Mouse (Mus musculus) erythroid progenitor cell, adult 5-6 weeks (primary cell): Measurements from ENCODE around the gene Simc1. TPM values are rescaled to one million over a fixed set of nuclear protein-coding genes. Genes with fewer than 3 reads are reported as not detected.

Experiments used
- ATAC-seq: replicated peaks from 2 replicates; pipeline ENCODE4 v1.8.0; 2016; ENCODE audit warnings: moderate number of reproducible peaks, mild to moderate bottlenecking, moderate TSS enrichment, inconsistent platforms; ENCODE audit not compliant: poor library complexity, low FRiP score, severe bottlenecking
- total RNA-seq, 2 experiments: library from RNA; stranded (forward) in 1 of 2; stranded (reverse) in 1 of 2; fragments of 150-400 nt in 1 of 2; fragments of 186-747, 209-891 nt in 1 of 2; gene quantifications; 2 replicates each; pipeline versions ENCODE4 v1.2.3 to v1.2.4; 2015 to 2017; ENCODE audit warnings: low replicate concordance in 2 of 2

Simc1 gene
- total RNA-seq, 2 experiments from 2014 or later, result 8.8 to 15.1 TPM

- ATAC-seq, result no peak
Observed at GRCm38 (mm10) chr13:54577652-54578507, 74.3 kb downstream of the Simc1 start.

DNA sequence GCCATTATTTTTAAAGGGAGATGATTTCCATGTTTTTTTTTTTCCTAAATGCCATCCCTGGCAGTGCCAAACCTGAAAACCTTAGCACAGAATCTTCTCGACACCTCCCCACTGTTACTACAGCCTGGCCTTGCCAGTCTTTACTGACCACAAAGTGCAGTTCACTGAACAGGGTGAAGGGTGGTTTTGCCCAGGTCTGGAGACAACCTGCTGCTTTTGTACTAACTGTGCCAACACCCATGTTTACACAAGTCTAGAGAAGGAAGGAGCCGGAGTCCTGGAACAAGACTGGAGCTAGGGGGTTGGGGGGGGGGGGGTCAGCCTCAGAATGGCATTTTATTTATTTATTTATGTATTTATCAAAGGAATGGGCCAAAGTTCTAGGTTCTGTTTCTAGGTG, 77.8 kb downstream of the Simc1 start:
- no peak for ATAC-seq

DNA sequence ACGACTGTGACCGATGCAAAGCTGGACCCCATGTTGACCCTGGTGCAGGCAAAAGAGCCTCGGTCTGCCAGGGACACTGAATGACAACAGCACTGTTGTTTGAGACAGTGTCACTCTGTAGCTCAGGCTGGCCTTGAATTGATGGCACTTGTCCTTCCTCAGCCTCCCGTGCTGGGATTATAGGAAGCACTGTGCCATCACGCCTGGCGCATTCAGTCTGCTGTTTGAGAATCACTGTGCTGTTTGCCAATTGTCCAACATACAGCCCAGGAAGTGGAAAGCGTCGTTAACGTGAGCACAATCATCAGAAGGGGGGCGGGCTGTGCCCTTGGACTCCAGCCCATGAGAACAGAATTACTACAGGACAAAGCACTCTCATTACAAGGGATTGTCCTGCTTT, 78.5 kb downstream of the Simc1 start:
- no peak for ATAC-seq

DNA sequence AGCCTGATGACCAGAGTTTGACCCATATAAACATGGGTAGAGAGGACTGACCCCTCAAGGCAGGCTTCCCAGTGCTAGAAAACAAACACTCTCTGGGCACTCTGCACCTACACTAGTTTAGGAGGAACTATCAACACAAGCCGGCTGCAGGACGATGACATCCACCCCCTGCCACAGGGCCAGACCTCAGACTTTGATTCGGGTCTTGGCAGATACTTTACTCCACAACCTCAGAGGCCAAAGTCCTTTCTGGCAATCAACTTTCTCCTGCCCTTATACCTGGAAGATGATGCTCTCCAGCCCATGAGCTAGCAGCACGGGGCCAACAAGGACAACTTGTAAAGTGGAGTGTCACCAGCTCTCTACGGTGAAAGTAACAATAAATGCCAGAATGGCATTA, 79.3 kb downstream of the Simc1 start:
- ATAC-seq, result no peak

DNA sequence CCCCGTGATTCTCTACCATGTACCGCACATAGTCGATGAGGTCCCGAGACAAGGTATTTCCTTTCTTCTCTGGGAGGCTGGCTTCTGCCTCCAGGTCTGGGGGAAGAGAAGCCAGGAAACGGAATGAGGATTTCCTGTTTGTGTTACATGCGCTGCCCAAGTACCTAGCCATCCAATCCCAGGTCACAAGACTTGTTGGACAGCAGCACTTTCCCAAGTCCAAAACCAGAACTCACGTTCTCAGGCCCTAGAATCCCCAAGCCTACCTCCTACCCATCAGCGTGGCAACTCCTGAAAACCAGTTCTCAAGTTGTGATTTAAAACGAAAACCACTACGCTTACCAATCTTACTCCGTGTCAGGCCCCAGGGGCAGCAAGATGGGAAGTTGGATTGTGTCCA, 82.3 kb downstream of the Simc1 start:
- ATAC-seq, result no peak

DNA sequence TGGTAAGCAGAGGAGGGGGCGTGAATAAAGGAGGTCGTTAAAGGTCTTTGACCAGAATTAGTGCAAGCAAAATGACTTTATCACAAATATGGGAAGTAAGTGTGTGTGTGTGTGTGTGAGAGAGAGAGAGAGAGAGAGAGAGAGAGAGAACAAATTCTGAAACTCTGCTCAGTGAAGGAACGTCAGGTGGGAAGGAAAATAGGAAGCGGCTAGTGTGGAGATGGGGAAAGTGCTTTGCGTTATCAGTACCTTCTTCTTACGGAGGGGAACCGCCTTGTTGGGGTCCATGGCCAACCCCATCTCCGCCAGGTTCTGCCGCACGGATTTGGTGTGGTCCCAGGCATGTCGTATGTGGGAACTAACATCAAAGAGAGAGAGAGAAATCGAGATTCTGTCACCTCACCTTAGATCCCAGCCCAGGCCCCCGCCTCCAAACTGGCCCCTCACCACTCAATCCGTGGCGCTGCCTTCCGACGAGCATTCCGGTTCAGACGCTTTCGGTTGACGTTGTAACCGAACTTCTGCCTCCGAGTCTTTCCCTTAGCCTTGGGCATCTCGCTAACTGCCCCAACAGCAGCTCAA, 85.9 kb downstream of the Simc1 start:
- peak; percentile 23; the same call in 1 of the 2 replicates for ATAC-seq

DNA sequence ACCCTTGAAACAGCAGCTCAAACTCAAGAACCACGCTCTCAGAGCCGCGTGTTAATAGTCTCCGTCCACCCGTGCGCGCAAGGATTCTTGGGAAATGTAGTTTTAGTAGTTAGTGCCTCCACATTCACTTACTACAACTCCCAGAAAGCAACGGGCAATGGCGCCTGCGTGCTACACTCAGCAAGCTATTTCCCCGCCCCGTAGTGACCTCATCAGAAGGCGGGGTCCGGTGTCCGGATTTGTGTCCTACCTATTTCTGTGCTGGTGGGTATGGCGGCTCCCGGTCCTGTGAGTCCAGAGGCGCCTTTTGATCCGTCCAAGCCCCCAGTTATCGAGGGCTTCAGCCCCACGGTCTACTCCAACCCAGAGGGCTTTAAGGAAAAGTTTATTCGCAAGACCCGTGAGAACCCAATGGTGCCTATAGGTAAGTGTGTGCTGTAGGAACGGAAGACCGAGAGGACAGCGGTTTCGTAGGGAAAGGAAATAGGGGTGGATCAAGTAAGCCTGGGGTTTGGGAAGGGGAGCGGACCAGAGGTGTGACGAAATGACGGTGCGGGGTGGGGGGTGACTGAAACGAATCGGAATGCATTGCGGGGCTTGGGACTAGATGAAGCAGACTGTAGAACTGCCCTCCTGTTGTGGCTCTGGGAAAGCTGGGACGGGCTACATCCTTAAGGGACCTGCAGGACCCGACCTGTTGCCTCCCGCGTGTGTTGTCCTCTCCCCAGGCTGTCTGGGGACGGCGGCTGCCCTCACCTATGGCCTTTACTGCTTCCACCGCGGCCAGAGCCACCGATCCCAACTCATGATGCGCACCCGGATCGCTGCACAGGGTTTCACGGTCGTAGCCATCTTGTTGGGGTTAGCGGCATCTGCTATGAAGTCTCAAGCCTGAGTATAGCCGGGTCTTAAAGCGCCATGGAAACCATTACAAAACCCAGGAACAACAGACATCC, 86.7 kb downstream of the Simc1 start, which contains the start of the genes Nop16 and Higd2a:
Gene Nop16 (minus strand): TSS at position 95 of the 956 bp plus-strand sequence.
Gene Higd2a (plus strand): TSS at position 212 of the 956 bp plus-strand sequence.
- peak; percentile 96 for ATAC-seq

DNA sequence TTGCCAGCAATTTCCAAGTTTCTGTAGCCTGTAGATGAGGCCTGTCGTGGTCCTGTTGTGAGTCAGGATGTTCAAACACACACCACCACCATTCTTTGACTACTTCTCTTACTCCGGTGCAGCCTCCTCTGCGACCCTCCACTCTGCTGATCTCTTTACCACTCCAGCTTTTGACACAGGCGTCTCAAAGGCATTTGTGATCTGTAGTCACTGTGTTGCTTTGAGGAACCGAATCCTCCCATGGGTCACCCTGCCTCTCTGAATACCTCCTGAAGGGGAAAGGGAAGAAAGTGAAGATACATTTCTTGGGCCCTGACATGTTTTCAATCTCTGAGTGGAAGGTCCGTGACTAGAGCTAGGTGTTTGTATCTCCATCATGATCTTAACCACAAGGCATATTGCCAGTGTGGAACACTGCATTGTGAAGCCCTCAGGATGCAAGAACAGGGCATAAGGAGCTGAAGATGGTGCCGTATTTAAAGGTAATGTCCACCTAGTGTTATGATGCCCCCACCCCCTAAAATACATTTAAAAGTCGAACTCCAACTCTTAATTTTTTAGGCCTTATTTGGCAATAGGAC, 88.3 kb downstream of the Simc1 start:
- no peak for ATAC-seq

GRCm38 (mm10) chr13:54593617-54594016, 90.0 kb downstream of the Simc1 start:
- ATAC-seq, result no peak

DNA sequence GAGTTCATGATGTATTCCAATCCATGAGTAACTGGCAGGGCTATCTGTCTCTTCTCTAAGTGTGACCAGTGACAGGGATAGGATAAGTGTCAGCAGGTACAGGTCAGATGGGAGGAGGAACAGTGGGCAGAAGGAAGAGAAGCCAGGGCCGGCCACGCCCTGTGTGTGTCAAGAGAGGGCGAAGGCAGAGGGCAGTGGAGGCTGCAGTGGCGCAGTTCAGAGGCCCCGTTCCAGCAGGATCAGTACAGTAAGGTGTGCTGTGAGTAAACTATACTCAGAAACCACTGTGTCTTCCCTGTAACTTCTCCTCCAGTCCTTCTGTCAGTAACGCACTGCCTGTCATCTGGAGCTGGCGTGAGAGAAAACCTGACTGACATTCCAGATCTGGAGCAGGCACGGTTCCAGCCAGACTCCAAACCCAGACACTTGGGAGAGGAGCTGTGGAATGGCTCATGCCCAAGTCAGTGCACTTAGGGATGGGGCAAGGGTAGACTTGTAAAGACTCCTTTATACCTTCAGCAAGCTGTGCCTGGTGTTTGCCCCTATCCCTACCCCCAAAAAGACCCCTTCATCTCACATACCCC, 92.6 kb downstream of the Simc1 start:
- ATAC-seq, result no peak

- no peak for ATAC-seq
Observed at GRCm38 (mm10) chr13:54596870-54597269, 93.3 kb downstream of the Simc1 start.

DNA sequence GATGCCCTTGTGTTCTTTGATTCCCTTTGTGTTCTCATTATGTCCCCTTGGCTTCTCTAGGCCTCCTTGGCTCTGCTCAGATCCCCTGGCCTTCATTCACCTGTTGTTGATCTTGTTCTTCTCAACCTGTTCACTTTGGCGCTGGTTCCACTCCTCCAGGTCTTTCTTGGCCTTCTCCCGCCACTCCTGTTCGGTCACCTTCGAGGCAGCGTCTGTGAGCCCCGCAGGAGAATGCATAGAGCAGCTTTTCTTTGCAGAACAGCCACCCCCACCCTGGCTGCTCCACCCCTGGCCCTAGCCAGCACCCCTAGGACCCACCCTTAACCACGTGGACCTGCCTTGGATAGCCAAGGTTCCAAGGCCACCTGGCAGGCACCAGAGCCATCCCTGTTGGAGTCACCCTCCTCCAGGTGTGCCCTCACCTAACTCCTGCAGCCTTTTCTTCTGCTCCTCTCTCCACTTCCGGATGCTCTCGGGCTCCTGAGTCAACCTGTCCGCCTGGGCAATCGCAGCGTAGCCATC, 95.1 kb downstream of the Simc1 start:
- no peak for ATAC-seq

Other genes starting within 250 kb of the Simc1 start
- 2.9 and 5.4 TPM in 2 replicates for gene Cplx2, start 132.4 kb upstream of the Simc1 start, total RNA-seq (2015; ENCODE audit: low replicate concordance)
- gene Cplx2, start 132.4 kb upstream of the Simc1 start, total RNA-seq (2017; ENCODE audit: low replicate concordance), result 2.1 and 2.2 TPM in 2 replicates
- gene Thoc3, start 34.9 kb upstream of the Simc1 start, total RNA-seq (2015; ENCODE audit: low replicate concordance), result 4.2 and 6.8 TPM in 2 replicates
- 10.2 and 11.4 TPM in 2 replicates for gene Thoc3, start 34.9 kb upstream of the Simc1 start, total RNA-seq (2017; ENCODE audit: low replicate concordance)
- gene 4833439L19Rik, start 61.7 kb downstream of the Simc1 start, total RNA-seq (2015; ENCODE audit: low replicate concordance), result 37.3 and 55.1 TPM in 2 replicates
- gene 4833439L19Rik, start 61.7 kb downstream of the Simc1 start, total RNA-seq (2017; ENCODE audit: low replicate concordance), result 23.8 and 33.6 TPM in 2 replicates
- 1.1 TPM in 1 of 2 replicates, not detected in the other for gene Arl10, start 71.2 kb downstream of the Simc1 start, total RNA-seq (2015; ENCODE audit: low replicate concordance)
- gene Arl10, start 71.2 kb downstream of the Simc1 start, total RNA-seq (2017; ENCODE audit: low replicate concordance), result not detected in 2 replicates
- gene Nop16, start 86.3 kb downstream of the Simc1 start, total RNA-seq (2015; ENCODE audit: low replicate concordance), result 6.5 and 17.2 TPM in 2 replicates
- 5.4 and 14.8 TPM in 2 replicates for gene Nop16, start 86.3 kb downstream of the Simc1 start, total RNA-seq (2017; ENCODE audit: low replicate concordance)
- gene Higd2a, start 86.4 kb downstream of the Simc1 start, total RNA-seq (2015; ENCODE audit: low replicate concordance), result 36.0 and 53.0 TPM in 2 replicates
- 9.2 and 19.0 TPM in 2 replicates for gene Higd2a, start 86.4 kb downstream of the Simc1 start, total RNA-seq (2017; ENCODE audit: low replicate concordance)
- gene Cltb, start 107.6 kb downstream of the Simc1 start, total RNA-seq (2015; ENCODE audit: low replicate concordance), result 2.2 and 5.9 TPM in 2 replicates
- gene Cltb, start 107.6 kb downstream of the Simc1 start, total RNA-seq (2017; ENCODE audit: low replicate concordance), result 5.0 and 7.8 TPM in 2 replicates
- 30.2 and 37.5 TPM in 2 replicates for gene Faf2, start 118.0 kb downstream of the Simc1 start, total RNA-seq (2015; ENCODE audit: low replicate concordance)
- 27.1 and 41.9 TPM in 2 replicates for gene Faf2, start 118.0 kb downstream of the Simc1 start, total RNA-seq (2017; ENCODE audit: low replicate concordance)
- 80.9 and 107 TPM in 2 replicates for gene Rnf44, start 190.1 kb downstream of the Simc1 start, total RNA-seq (2015; ENCODE audit: low replicate concordance)
- 17.1 and 62.3 TPM in 2 replicates for gene Rnf44, start 190.1 kb downstream of the Simc1 start, total RNA-seq (2017; ENCODE audit: low replicate concordance)
- gene Cdhr2, start 197.7 kb downstream of the Simc1 start, total RNA-seq (2015; ENCODE audit: low replicate concordance), result not detected in 2 replicates
- gene Cdhr2, start 197.7 kb downstream of the Simc1 start, total RNA-seq (2017; ENCODE audit: low replicate concordance), result not detected in 2 replicates
- gene Gprin1, start 246.1 kb downstream of the Simc1 start, total RNA-seq (2015; ENCODE audit: low replicate concordance), result not detected in 2 replicates
- gene Gprin1, start 246.1 kb downstream of the Simc1 start, total RNA-seq (2017; ENCODE audit: low replicate concordance), result not detected in 2 replicates